ENCODE assay signal across 10 mouse cellular contexts in the genomic region with DNA sequence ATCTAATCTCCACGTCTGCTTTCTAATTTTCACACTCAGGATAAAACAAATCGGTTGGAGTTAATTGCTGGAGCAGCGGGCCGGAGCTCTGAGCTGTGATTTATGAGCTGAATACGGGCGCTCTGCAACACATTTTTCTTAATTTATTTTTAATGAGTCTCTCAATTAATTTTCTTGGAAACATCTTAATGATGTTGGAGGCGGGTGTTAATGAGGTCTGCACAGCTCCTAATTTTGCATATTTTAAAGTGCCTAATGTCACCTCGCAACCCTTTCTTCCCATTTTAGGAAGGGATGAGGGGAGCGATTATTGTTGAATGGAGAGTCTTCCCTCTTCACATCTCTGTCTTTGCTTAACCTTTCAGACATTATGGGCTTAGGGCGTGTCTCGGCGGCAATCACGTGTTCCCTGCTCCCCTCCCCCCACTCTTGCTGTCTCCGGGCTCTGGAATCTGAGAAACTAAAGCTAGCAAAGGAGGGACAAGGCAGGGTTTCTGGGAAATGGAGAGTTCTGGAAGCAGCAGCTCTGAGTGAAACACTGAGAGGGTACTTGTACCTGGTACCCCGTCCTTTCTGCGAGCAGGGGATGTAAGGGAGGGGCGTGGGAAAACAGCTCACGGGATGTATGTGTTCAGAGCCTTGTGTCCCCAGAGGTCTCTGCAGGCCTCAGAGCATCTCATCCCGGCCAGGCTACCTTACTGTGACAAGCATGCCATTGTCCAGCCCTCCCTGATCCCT. TPM values are rescaled to one million over a fixed set of nuclear protein-coding genes. Genes with fewer than 3 reads are reported as not detected.
DNase-seq lines count a peak whose midpoint lies in the region; ATAC-seq and TF ChIP-seq lines count a peak whose summit lies in the region.
"Had no signal": no experiment of that assay in that cellular context is flagged by ENCODE, and none has a peak within 500 bp of the region (broad histone marks: within the 10 kb centered on the region; RNA-seq: fewer than 3 reads in every experiment).

No protein-coding gene starts in this region.

- peak overlapping the region; percentile 29 for H3K4me3 ChIP-seq in kidney, embryonic 16.5 days (ENCODE audit: low read length)
- H3K4me3 ChIP-seq in kidney, adult 2 months (ENCODE audit: insufficient read depth, low read depth, low read length): no peak overlapping the region
- peak overlapping the region; percentile 14; the same call in 1 of the 2 replicates for H3K4me3 ChIP-seq in neural tube, embryonic 14.5 days (ENCODE audit: low read depth, low read length)

- H3K27ac ChIP-seq in kidney, embryonic 16.5 days (ENCODE audit: low read length): no peak overlapping the region
- H3K27ac ChIP-seq in kidney, adult 2 months (ENCODE audit: insufficient read depth, low read depth, low read length): no peak overlapping the region
- peak overlapping the region; percentile 76 for H3K27ac ChIP-seq in neural tube, embryonic 14.5 days (ENCODE audit: low read depth, low read length)

- no peak for ATAC-seq in kidney, embryonic 16.5 days (ENCODE audit: low FRiP score, low TSS enrichment)
- peak; percentile 75 for ATAC-seq in neural tube, embryonic 14.5 days (ENCODE audit: low read depth)

- 42% methylated on average over 19 of the region's 19 CpGs for WGBS in kidney, embryonic 16.5 days
- 26% methylated on average over 19 of the region's 19 CpGs for WGBS in kidney, adult 2 months
- 13% methylated on average over 19 of the region's 19 CpGs for WGBS in neural tube, embryonic 14.5 days

- H3K27me3 ChIP-seq in kidney, embryonic 16.5 days (ENCODE audit: insufficient read depth, low read length): no peaks in the 10 kb centered on the region
- no peaks in the 10 kb centered on the region for H3K27me3 ChIP-seq in kidney, adult 2 months (replicated peaks; ENCODE audit: control insufficient read depth, insufficient read depth, low read length)
- no peaks in the 10 kb centered on the region for H3K27me3 ChIP-seq in neural tube, embryonic 14.5 days (ENCODE audit: control insufficient read depth, insufficient read depth, low read length)

- H3K4me1 ChIP-seq in kidney, embryonic 16.5 days (ENCODE audit: insufficient read depth, low read length): peaks cover 5% of the 10 kb centered on the region; the same call in 1 of the 2 replicates
- H3K4me1 ChIP-seq in kidney, adult 2 months (ENCODE audit: control insufficient read depth, insufficient read depth, low read length): no peaks in the 10 kb centered on the region
- peaks cover 6% of the 10 kb centered on the region; the same call in 1 of the 2 replicates for H3K4me1 ChIP-seq in neural tube, embryonic 14.5 days (ENCODE audit: control insufficient read depth, insufficient read depth, low read length)

- H3K36me3 ChIP-seq in kidney, embryonic 16.5 days (ENCODE audit: insufficient read depth, low read length): no peaks in the 10 kb centered on the region
- H3K36me3 ChIP-seq in kidney, adult 2 months (ENCODE audit: control insufficient read depth, insufficient read depth, low read length): no peaks in the 10 kb centered on the region
- H3K36me3 ChIP-seq in neural tube, embryonic 14.5 days (ENCODE audit: control insufficient read depth, insufficient read depth, low read length): no peaks in the 10 kb centered on the region

- intact Hi-C loops in left cerebral cortex, postnatal 4 days (cut with DNase I): no loop called here

- no peak for TF ChIP-seq POLR2A in kidney, adult 2 months (IDR thresholded peaks at IDR 0.05; ENCODE audit: low read depth, low read length)

- no peak for DNase-seq in kidney, adult 2 months
- DNase-seq in embryo, embryonic 11.5 days (ENCODE audit: low read depth, low spot score): peak; percentile 35
- DNase-seq in gastrocnemius, postnatal 10 days: peak; percentile 26
- DNase-seq in left cerebral cortex, postnatal 4 days: peak; percentile 64
- DNase-seq in thymus, postnatal 14 days: no peak
- no peak for DNase-seq in spleen, postnatal 10 days (ENCODE audit: low spot score in 2 of 2)

- peak overlapping the region; percentile 35; the same call in 1 of the 2 replicates for H3K9ac ChIP-seq in kidney, embryonic 16.5 days (replicated peaks; ENCODE audit: low read length)
- H3K9ac ChIP-seq in neural tube, embryonic 14.5 days (replicated peaks; ENCODE audit: low read depth, low read length): peak overlapping the region; percentile 32; the same call in 1 of the 2 replicates

- TF ChIP-seq CTCF in kidney, adult 2 months (conservative IDR thresholded peaks at IDR 0.05; ENCODE audit: insufficient read depth, insufficient read length, low read depth, low read length): no peak

- peak overlapping the region; percentile 47 for H3K4me2 ChIP-seq in kidney, embryonic 16.5 days (replicated peaks; ENCODE audit: low read depth, low read length)
- H3K4me2 ChIP-seq in neural tube, embryonic 14.5 days (ENCODE audit: low read depth, low read length): peak overlapping the region; percentile 46

- no peaks in the 10 kb centered on the region for H3K9me3 ChIP-seq in kidney, embryonic 16.5 days (ENCODE audit: low read length)
- no peaks in the 10 kb centered on the region for H3K9me3 ChIP-seq in neural tube, embryonic 14.5 days (ENCODE audit: control insufficient read depth, low read length)

RNA-seq across cellular contexts. Expression of gene Pmfbp1, which starts 56.8 kb away (rescaled TPM):
- 0.11 and 0.13 TPM in 2 replicates for polyA plus RNA-seq in kidney, embryonic 16.5 days (2015; fragmentation: Nextera tagmentation; extraction: Ambion mirVana)
- 0.03 TPM in 1 of 2 replicates, not detected in the other for polyA plus RNA-seq in kidney, adult 2 months (2012; rRNA removed)
- not detected for total RNA-seq in gastrocnemius, postnatal 10 days (2021)
- under 1 TPM in 1 of 2 experiments, not detected in 1; 0.12 TPM for total RNA-seq in left cerebral cortex, postnatal 4 days (2021)
- polyA plus RNA-seq in neural tube, embryonic 14.5 days (2014; fragmentation: Nextera tagmentation; extraction: Ambion mirVana): 2.2 and 2.8 TPM in 2 replicates
- total RNA-seq: hematopoietic stem cell, adult 5-6 weeks; neutrophil, adult 5-6 weeks had no signal

Comparison
In these comparisons a context has a peak if more than half of its experiments do, and no peak if none do; other contexts are left out.
1. DNase-seq: peak in embryo, embryonic 11.5 days (single experiment), gastrocnemius, postnatal 10 days (single experiment) and left cerebral cortex, postnatal 4 days (single experiment); none in kidney, adult 2 months (single experiment), thymus, postnatal 14 days (single experiment) and spleen, postnatal 10 days (0 of 2).